Mouse (Mus musculus): Measurements from ENCODE around the gene Gm42742. TPM values are rescaled to one million over a fixed set of nuclear protein-coding genes. Genes with fewer than 3 reads are reported as not detected.

Gm42742 gene
- polyA plus RNA-seq, 1 experiment, result 37.7 TPM

DNA sequence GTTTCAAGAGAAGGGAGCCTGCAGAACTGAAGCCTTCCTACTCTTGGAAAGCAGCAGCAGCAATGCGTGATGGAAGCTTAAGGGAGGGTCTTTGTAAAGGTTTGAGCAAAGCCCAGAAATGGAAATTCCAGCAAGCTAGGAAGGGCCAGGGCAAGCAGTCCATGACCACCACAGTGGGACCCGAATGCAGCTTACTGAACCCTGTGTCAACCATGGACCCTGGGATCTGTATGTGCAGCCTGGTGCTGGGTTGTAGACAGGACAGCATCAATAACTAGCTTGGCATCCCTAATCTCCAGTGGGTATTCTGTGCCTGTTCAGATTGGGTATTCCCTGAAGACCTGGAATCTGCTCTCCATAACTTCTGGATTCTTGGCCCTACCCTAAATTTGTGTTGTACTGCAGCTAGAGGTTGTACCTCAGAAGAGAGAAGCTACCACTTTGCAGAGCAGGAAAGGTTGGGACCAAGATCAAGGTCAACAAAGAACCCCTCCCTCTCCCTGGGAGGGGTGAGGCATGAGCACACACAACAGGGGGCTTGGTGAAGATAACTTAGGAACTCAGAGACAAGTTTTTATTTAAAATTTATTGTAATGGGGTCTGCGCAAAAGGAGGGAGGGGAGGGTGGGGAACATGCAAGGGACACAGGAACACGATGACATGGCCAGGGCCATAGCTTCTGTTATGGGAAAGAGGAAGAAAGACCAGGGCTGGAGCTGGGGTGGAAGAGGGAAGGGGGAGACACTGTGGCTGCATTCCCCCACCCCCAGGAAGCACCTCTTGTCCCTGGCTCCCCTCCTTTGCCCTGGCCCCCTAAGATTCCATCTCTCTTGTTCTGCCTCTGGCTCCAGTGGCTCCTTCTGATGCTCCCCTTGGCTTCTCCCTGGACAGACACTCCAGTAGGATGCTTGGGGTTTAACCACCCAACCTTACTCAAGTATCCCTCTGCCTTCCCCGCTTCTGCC is 948 bp upstream of the Gm42742 start:
- no peak overlapping the region for H3K4me3 ChIP-seq
- TF ChIP-seq E2F4 (IDR thresholded peaks at IDR 0.05; ENCODE audit: insufficient read depth) (no peak), POLR2AphosphoS2 (IDR thresholded peaks at IDR 0.05; ENCODE audit: insufficient read length, low read depth) (peak; percentile 72)
- H3K4me2 ChIP-seq (ENCODE audit: low read depth), result no peak overlapping the region
- H3ac ChIP-seq (ENCODE audit: control insufficient read depth, insufficient read length), result no peak overlapping the region
- no peaks in the 10 kb centered on the region for H3K27me3 ChIP-seq (ENCODE audit: control insufficient read depth, insufficient read depth, insufficient read length)
- peaks cover 11% of the 10 kb centered on the region for H3K36me3 ChIP-seq (ENCODE audit: control insufficient read depth, insufficient read depth)
- peaks cover 20% of the 10 kb centered on the region for H3K79me2 ChIP-seq (ENCODE audit: control insufficient read depth, insufficient read depth)

DNA sequence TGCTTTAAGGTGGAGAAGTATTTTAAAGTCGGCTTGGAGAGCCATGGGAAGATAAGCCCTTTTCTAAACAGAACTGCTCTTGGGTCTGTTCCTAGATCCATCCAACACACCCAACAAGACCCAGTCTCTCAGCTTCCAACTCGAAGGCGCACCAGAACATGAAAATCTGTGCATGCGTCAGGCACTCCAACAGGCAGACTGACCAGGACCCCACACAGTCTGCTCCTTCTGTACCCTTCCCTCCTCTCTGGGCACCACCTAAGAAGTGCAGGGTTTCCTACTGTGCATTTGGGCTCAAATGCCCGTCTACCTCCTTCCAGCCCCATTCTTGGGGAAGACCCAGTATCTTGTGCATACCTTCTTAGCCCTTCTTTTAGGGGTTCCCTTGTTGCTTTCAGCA is 406 bp downstream of the Gm42742 start:
- TF ChIP-seq TCF12 (IDR thresholded peaks at IDR 0.05; ENCODE audit: insufficient read depth, poor library complexity, severe bottlenecking) (no peak), E2F4 (IDR thresholded peaks at IDR 0.05; ENCODE audit: insufficient read depth) (no peak), CEBPB (IDR thresholded peaks at IDR 0.05; ENCODE audit: insufficient read depth, poor library complexity, severe bottlenecking) (no peak), MYOD1 (IDR thresholded peaks at IDR 0.05; ENCODE audit: control insufficient read depth in 1 of 3, insufficient read length in 2 of 3, low read depth in 2 of 3) (no peak)
- Histone ChIP-seq H3K4me3 (no peak overlapping the region), H3K27me3 (ENCODE audit: control insufficient read depth, insufficient read depth, insufficient read length) (no peaks in the 10 kb centered on the region), H3K36me3 (ENCODE audit: control insufficient read depth, insufficient read depth) (peaks cover 11% of the 10 kb centered on the region), H3K79me2 (ENCODE audit: control insufficient read depth, insufficient read depth) (peaks cover 23% of the 10 kb centered on the region), H3ac (ENCODE audit: control insufficient read depth, insufficient read length) (no peak overlapping the region), H3K4me2 (ENCODE audit: low read depth) (no peak overlapping the region)

DNA sequence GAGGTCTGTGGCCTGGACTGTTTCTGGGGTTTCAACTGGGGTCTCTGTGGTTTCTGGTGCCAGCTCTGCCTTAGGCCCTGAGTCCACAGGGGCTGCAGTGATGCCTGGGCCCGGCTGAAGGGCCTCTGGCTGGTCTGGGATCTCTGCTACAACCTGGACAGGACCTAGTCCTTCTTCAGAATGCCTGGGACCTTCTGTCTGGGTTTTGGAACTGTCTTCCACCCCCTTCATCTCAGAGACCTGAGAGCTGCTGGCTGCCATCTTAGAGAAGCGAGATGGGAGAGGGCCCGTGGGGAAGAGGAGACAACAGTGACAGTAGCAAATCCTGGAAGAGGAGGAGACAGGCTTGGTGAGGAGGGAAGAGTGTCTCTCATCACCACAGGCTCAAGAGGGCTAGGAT is 866 bp downstream of the Gm42742 start:
- Histone ChIP-seq H3K36me3 (ENCODE audit: control insufficient read depth, insufficient read depth) (peaks cover 11% of the 10 kb centered on the region), H3ac (ENCODE audit: control insufficient read depth, insufficient read length) (no peak overlapping the region), H3K4me3 (no peak overlapping the region), H3K27me3 (ENCODE audit: control insufficient read depth, insufficient read depth, insufficient read length) (no peaks in the 10 kb centered on the region), H3K79me2 (ENCODE audit: control insufficient read depth, insufficient read depth) (peaks cover 24% of the 10 kb centered on the region), H3K4me2 (ENCODE audit: low read depth) (no peak overlapping the region)
- TF ChIP-seq MAX (IDR thresholded peaks at IDR 0.05; ENCODE audit: low read depth) (no peak), USF1 (IDR thresholded peaks at IDR 0.05; ENCODE audit: low read depth) (no peak), REST (IDR thresholded peaks at IDR 0.05; ENCODE audit: insufficient read depth, insufficient read length) (no peak), SRF (IDR thresholded peaks at IDR 0.05; ENCODE audit: control insufficient read depth, insufficient read length, low read depth) (no peak), MYOG (IDR thresholded peaks at IDR 0.05; ENCODE audit: control insufficient read depth in 1 of 3, insufficient read depth in 1 of 3, insufficient read length in 2 of 3, low read depth in 2 of 3) (no peak), TCF12 (IDR thresholded peaks at IDR 0.05; ENCODE audit: insufficient read depth, poor library complexity, severe bottlenecking) (no peak), POLR2A (IDR thresholded peaks at IDR 0.05; ENCODE audit: insufficient read length, low read depth) (no peak), TCF3 (IDR thresholded peaks at IDR 0.05; ENCODE audit: insufficient read length, low read depth) (no peak), E2F4 (IDR thresholded peaks at IDR 0.05; ENCODE audit: insufficient read depth) (no peak), CEBPB (IDR thresholded peaks at IDR 0.05; ENCODE audit: insufficient read depth, poor library complexity, severe bottlenecking) (no peak), POLR2AphosphoS2 (IDR thresholded peaks at IDR 0.05; ENCODE audit: insufficient read length, low read depth) (no peak)

DNA sequence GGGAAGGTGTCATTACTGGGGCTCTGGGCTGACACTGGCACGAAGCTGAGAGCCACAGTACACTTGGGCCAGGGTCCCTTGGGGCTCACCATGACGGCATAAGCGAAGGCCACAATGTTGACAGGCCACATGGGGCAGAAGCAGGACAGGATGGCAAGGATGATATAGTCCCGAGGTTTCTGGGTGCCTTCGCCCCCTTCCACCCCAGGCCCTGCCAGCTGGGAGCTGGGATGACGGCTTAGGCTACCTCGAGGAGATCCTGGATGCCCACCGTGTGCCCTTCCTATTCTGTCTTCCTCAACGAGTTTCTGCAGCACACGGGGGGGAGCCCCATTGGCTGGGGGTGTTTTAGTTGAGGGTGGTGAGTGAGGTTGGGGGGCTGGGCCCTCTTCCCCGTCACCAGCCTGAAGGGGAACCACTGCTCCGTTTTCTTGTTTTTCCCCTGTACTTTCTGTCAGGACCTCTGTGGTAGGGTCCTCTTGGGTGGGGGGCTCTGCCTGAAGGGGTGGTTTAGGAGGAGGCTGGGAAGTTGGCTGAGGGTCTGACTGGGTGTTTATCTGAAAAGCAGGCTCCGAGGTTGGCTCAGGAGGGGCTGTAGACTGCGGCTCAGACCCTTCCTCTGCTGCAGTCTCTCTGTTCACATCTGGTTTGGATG is 1.5 kb downstream of the Gm42742 start:
- peaks cover 20% of the 10 kb centered on the region for H3K79me2 ChIP-seq (ENCODE audit: control insufficient read depth, insufficient read depth)
- no peak overlapping the region for H3ac ChIP-seq (ENCODE audit: control insufficient read depth, insufficient read length)
- no peak overlapping the region for H3K4me2 ChIP-seq (ENCODE audit: low read depth)
- H3K4me3 ChIP-seq, result no peak overlapping the region
- no peak for TF ChIP-seq MYOG (IDR thresholded peaks at IDR 0.05; ENCODE audit: control insufficient read depth in 1 of 3, insufficient read depth in 1 of 3, insufficient read length in 2 of 3, low read depth in 2 of 3)
- TF ChIP-seq TCF12 (IDR thresholded peaks at IDR 0.05; ENCODE audit: insufficient read depth, poor library complexity, severe bottlenecking), result no peak
- no peak for TF ChIP-seq TCF3 (IDR thresholded peaks at IDR 0.05; ENCODE audit: insufficient read length, low read depth)
- TF ChIP-seq MAX (IDR thresholded peaks at IDR 0.05; ENCODE audit: low read depth), result no peak
- no peak for TF ChIP-seq MYOD1 (IDR thresholded peaks at IDR 0.05; ENCODE audit: control insufficient read depth in 1 of 3, insufficient read length in 2 of 3, low read depth in 2 of 3)
- TF ChIP-seq USF1 (IDR thresholded peaks at IDR 0.05; ENCODE audit: low read depth), result no peak
- no peak for TF ChIP-seq E2F4 (IDR thresholded peaks at IDR 0.05; ENCODE audit: insufficient read depth)
- no peak for TF ChIP-seq POLR2A (IDR thresholded peaks at IDR 0.05; ENCODE audit: insufficient read length, low read depth)
- no peak for TF ChIP-seq CEBPB (IDR thresholded peaks at IDR 0.05; ENCODE audit: insufficient read depth, poor library complexity, severe bottlenecking)
- no peak for TF ChIP-seq REST (IDR thresholded peaks at IDR 0.05; ENCODE audit: insufficient read depth, insufficient read length)
- TF ChIP-seq POLR2AphosphoS2 (IDR thresholded peaks at IDR 0.05; ENCODE audit: insufficient read length, low read depth), result no peak
- TF ChIP-seq SRF (IDR thresholded peaks at IDR 0.05; ENCODE audit: control insufficient read depth, insufficient read length, low read depth), result no peak
- H3K36me3 ChIP-seq (ENCODE audit: control insufficient read depth, insufficient read depth), result peaks cover 6% of the 10 kb centered on the region
- H3K27me3 ChIP-seq (ENCODE audit: control insufficient read depth, insufficient read depth, insufficient read length), result no peaks in the 10 kb centered on the region

All from myocyte (in vitro differentiated cells).